Mouse (Mus musculus) hindbrain, postnatal 0 days (tissue): ENCODE measurements around the gene Gm7247. TPM values are rescaled to one million over a fixed set of nuclear protein-coding genes. Genes with fewer than 3 reads are reported as not detected.

ENCODE experiments used
- ATAC-seq: fragments of 200-750 bp; cut with Nextera tagmentation; 2 replicates; pipeline ENCODE4 v1.8.0; 2017; ENCODE audit warnings: mild to moderate bottlenecking, moderate TSS enrichment, moderate library complexity
- DNase-seq: peaks from one replicate; pipeline ENCODE4 v3.0.0-alpha.2; 2015; ENCODE audit warnings: low spot score
- H3K27ac ChIP-seq: fragments of 300-500 bp; sonication (generic); 2 replicates; pipeline ENCODE4 v1.5.1; 2014; ENCODE audit warnings: mild to moderate bottlenecking
- H3K27me3 ChIP-seq: fragments of 300-500 bp; sonication (generic); 2 replicates; pipeline ENCODE4 v1.6.1; 2014; ENCODE audit warnings: low read length, mixed read lengths; ENCODE audit not compliant: insufficient read depth
- H3K36me3 ChIP-seq: fragments of 300-500 bp; sonication (generic); 2 replicates; pipeline ENCODE4 v1.6.1; 2014; ENCODE audit warnings: low read length, mixed read lengths; ENCODE audit not compliant: insufficient read depth
- H3K4me1 ChIP-seq: fragments of 300-500 bp; sonication (generic); 2 replicates; pipeline ENCODE4 v1.6.1; 2014; ENCODE audit warnings: antibody characterized with exemption, low read length, mixed read lengths; ENCODE audit not compliant: insufficient read depth
- H3K4me2 ChIP-seq: fragments of 300-500 bp; sonication (generic); 2 replicates; pipeline ENCODE4 v1.6.1; 2014; ENCODE audit warnings: low read depth, mild to moderate bottlenecking, low read length, moderate library complexity, mixed read lengths
- H3K4me3 ChIP-seq: fragments of 300-500 bp; sonication (generic); 2 replicates; pipeline ENCODE4 v1.5.1; 2014; ENCODE audit warnings: low read length
- H3K9ac ChIP-seq: fragments of 300-500 bp; sonication (generic); replicated peaks from 2 replicates; pipeline ENCODE4 v1.6.1; 2014; ENCODE audit warnings: mild to moderate bottlenecking, low read length, moderate library complexity, mixed read lengths
- H3K9me3 ChIP-seq: fragments of 300-500 bp; sonication (generic); 2 replicates; pipeline ENCODE4 v1.6.1; 2016; ENCODE audit warnings: low read length, mixed read lengths
- CTCF ChIP-seq: IDR thresholded peaks from 2 replicates; pipeline ENCODE4 v1.5.1; 2016; ENCODE audit warnings: antibody characterized with exemption, control low read depth, low read depth
- WGBS: fragments of 180-500 bp; shearing (Covaris S2); extraction: QIAGEN DNeasy Blood & Tissue Kit; methylation state at CpG from one replicate; pipeline ENCODE4 v1.1.7; 2014; 5-methylcytosine and 5-hydroxymethylcytosine counted together
- polyA plus RNA-seq: library from polyadenylated mRNA; unstranded; fragments of >200 nt; fragmentation: Nextera tagmentation; extraction: Ambion mirVana; gene quantifications from 2 replicates; pipeline ENCODE4 v1.2.1, GENCODE M21; 2015
- total RNA-seq: library from RNA; depleted of rRNA; stranded (reverse); fragments of >200 nt; gene quantifications from 2 replicates; pipeline ENCODE4 v1.2.3, GENCODE M21; 2014

The Gm7247 gene
- total and polyA plus RNA-seq, 2 experiments from 2014 or later: not detected

GRCm38 (mm10) chr14:51486111-51486510, 124.6 kb downstream of the Gm7247 start:
- no peak overlapping the region for H3K4me2 ChIP-seq
- H3K27ac ChIP-seq: no peak overlapping the region
- no peaks in the 10 kb centered on the region for H3K4me1 ChIP-seq
- no peaks in the 10 kb centered on the region for H3K36me3 ChIP-seq
- no peak for ATAC-seq
- no peak for DNase-seq
- no peak overlapping the region for H3K4me3 ChIP-seq
- 91% methylated on average over 1 of the region's 1 CpGs for WGBS
- H3K9me3 ChIP-seq: no peaks in the 10 kb centered on the region
- TF ChIP-seq CTCF: no peak
- H3K9ac ChIP-seq: no peak overlapping the region
- no peaks in the 10 kb centered on the region for H3K27me3 ChIP-seq

- ATAC-seq (no peak), DNase-seq (no peak)
- Histone ChIP-seq H3K27me3 (no peaks in the 10 kb centered on the region), H3K36me3 (no peaks in the 10 kb centered on the region), H3K9ac (no peak overlapping the region), H3K27ac (no peak overlapping the region), H3K4me1 (no peaks in the 10 kb centered on the region), H3K9me3 (no peaks in the 10 kb centered on the region), H3K4me3 (no peak overlapping the region), H3K4me2 (no peak overlapping the region)
- TF ChIP-seq CTCF: no peak
- 93% methylated on average over 2 of the region's 2 CpGs for WGBS
Measured at GRCm38 (mm10) chr14:51495781-51496180, 134.2 kb downstream of the Gm7247 start.

- H3K36me3 ChIP-seq: no peaks in the 10 kb centered on the region
- TF ChIP-seq CTCF: no peak
- 87% methylated on average over 1 of the region's 1 CpGs for WGBS
- no peaks in the 10 kb centered on the region for H3K9me3 ChIP-seq
- H3K27ac ChIP-seq: no peak overlapping the region
- DNase-seq: no peak
- H3K9ac ChIP-seq: no peak overlapping the region
- H3K4me3 ChIP-seq: no peak overlapping the region
- ATAC-seq: no peak
- no peak overlapping the region for H3K4me2 ChIP-seq
- H3K27me3 ChIP-seq: no peaks in the 10 kb centered on the region
- no peaks in the 10 kb centered on the region for H3K4me1 ChIP-seq
Measured at GRCm38 (mm10) chr14:51496955-51497354, 135.4 kb downstream of the Gm7247 start.

- ATAC-seq (no peak), DNase-seq (no peak)
- no peak overlapping the region for H3K27ac ChIP-seq
- WGBS: 97% methylated on average over 2 of the region's 2 CpGs
- H3K4me3 ChIP-seq: no peak overlapping the region
- no peak overlapping the region for H3K9ac ChIP-seq
- TF ChIP-seq CTCF: no peak
- no peaks in the 10 kb centered on the region for H3K36me3 ChIP-seq
- H3K9me3 ChIP-seq: no peaks in the 10 kb centered on the region
- no peak overlapping the region for H3K4me2 ChIP-seq
- H3K27me3 ChIP-seq: no peaks in the 10 kb centered on the region
- H3K4me1 ChIP-seq: no peaks in the 10 kb centered on the region
Measured at GRCm38 (mm10) chr14:51497958-51498357, 136.4 kb downstream of the Gm7247 start.

- Histone ChIP-seq H3K4me2 (no peak overlapping the region), H3K9me3 (no peaks in the 10 kb centered on the region), H3K4me1 (no peaks in the 10 kb centered on the region), H3K27me3 (no peaks in the 10 kb centered on the region), H3K36me3 (no peaks in the 10 kb centered on the region), H3K27ac (no peak overlapping the region), H3K9ac (no peak overlapping the region), H3K4me3 (no peak overlapping the region)
- no peak for DNase-seq
- TF ChIP-seq CTCF: no peak
- ATAC-seq: no peak
- WGBS: 82% methylated on average over 2 of the region's 2 CpGs
Measured at GRCm38 (mm10) chr14:51499707-51500275, 138.2 kb downstream of the Gm7247 start.

- Histone ChIP-seq H3K36me3 (no peaks in the 10 kb centered on the region), H3K4me2 (no peak overlapping the region), H3K4me1 (no peaks in the 10 kb centered on the region), H3K9me3 (no peaks in the 10 kb centered on the region), H3K27ac (no peak overlapping the region), H3K4me3 (no peak overlapping the region), H3K9ac (no peak overlapping the region), H3K27me3 (no peaks in the 10 kb centered on the region)
- no peak for TF ChIP-seq CTCF
- DNase-seq (no peak), ATAC-seq (no peak)
- 90% methylated on average over 4 of the region's 4 CpGs for WGBS
Measured at GRCm38 (mm10) chr14:51500461-51500860, 138.9 kb downstream of the Gm7247 start.

GRCm38 (mm10) chr14:51507416-51507815, 145.9 kb downstream of the Gm7247 start:
- H3K4me2 ChIP-seq: no peak overlapping the region
- WGBS: 95% methylated on average over 8 of the region's 8 CpGs
- DNase-seq: no peak

More at GRCm38 (mm10) chr14:51507416-51507815, 145.9 kb downstream of the Gm7247 start:
- no peaks in the 10 kb centered on the region for H3K9me3 ChIP-seq
- no peak overlapping the region for H3K4me3 ChIP-seq
- no peaks in the 10 kb centered on the region for H3K27me3 ChIP-seq
- H3K9ac ChIP-seq: no peak overlapping the region
- no peaks in the 10 kb centered on the region for H3K36me3 ChIP-seq
- no peak for ATAC-seq
- no peak overlapping the region for H3K27ac ChIP-seq
- no peaks in the 10 kb centered on the region for H3K4me1 ChIP-seq
- no peak for TF ChIP-seq CTCF
